Mouse (Mus musculus) c-Kit-positive CD71-positive TER-119-positive erythroid progenitor cells, embryonic 14.5 days (primary cell): ENCODE data around the gene Ikbkg.
"Not testable (repeated sequence)": the region's sequence is repeated elsewhere in the genome, so short reads cannot be mapped to it uniquely, and the experiment has no call there.

Experiments
- DNase-seq: peaks from one replicate; pipeline ENCODE4 v3.0.0-alpha.2; 2013; ENCODE audit warnings: low spot score

Gene Ikbkg

DNA sequence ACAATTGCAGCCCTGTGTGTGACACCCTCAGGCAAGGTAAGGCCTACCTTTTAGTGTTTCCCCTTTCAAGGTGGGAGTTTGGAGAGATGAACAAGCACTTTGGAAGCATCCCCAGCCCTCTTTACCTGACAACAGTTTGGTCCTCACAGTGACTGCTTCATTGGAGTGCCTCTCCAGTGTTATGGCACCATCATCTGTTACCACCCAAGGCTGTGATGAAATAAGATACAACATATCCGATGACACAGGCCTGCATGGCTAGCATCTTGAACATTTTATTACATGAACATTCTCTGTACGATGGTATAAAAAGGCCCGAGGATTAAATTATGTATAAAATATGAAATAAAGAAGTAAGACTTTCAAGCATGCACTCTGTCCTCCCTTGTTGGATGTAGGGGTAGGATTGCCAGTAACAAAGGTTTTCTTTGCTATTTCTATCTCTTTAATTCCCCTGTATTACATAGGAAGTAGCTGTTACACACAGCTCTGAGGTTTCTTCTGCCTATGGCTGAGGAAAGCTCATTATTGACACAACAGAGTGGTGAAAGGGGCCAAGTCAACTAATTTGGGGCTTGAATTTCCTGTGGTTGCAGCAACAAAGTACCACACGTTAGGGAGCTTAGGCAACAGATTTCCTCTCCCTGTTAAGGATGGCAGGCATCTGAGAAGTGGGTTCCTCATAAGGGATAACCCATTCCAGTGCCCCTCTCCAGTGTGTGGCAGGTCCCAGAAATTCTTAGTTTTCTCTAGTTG is 58.2 kb downstream of the Ikbkg start:
- DNase-seq = no peak

DNA sequence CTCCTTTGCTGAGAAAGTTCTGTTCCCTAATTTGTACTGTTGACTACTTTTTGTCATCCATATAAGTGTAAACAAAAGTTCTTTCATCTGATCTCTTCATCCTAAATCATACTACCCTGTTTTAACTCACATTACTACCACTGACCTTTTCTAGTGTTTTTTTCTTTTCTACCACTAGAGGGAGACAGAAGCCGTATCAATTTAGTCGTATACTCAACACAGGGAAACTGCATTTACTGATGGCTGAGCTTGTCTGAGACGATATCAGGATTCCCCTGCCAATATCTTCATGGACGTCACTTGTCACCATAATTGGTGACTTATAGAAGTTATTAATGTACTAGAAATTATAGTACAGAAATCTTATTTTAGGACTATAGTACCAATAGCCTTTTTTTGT is 59.7 kb downstream of the Ikbkg start:
- DNase-seq = peak; percentile 31

DNA sequence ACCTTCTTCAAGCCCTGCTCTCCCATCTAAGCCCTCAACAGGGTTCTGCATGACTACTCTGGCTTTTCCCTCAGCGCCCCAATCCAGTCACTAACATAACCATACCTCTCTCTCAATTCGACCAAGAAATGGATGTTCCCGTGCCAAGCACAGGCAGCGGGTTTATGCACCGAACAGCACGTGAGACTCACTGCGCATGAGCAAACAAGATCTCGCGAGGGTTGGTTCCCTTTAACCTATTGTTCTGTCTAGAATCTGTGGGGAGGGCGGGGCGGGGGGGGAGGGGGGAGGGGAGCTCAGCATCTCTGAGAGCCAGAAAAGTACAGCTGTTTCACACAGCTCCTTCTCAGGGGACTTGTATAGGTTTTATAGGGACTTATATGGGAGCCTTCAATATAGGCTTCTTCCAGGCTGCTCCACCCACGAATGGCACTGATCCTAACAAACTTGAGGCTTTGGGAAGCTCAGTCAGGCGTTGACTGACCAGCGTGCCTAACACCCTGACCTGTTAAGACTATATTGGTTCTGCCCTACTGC is 88.3 kb downstream of the Ikbkg start, which contains the start of gene Gm6880:
Gene Gm6880, minus strand, starts transcription at position 51 of the 537 bp plus-strand sequence.
- DNase-seq = not testable (repeated sequence)

DNA sequence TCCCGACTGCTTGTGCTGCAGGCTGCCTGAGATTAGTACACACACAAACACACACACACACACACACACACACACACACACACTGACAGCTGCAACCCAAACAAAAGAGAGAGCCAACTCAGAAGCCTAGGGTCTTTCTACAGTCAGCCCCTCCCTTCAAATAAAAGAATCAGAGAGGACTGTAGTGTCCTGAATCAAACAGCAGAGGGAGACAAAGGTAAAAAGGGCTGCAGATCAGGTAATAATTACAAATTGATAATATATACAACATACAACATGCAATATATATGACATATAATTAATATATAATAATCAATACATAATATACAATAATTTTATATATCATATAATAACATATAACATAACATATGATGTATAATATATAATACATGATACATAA is 104.0 kb downstream of the Ikbkg start:
- no peak for DNase-seq
